Mouse (Mus musculus) liver, embryonic 14.5 days (tissue): ENCODE measurements around the gene Klhl18.

ENCODE experiments used
- CTCF ChIP-seq: IDR thresholded peaks from 2 replicates; pipeline ENCODE4 v1.5.1; 2016; ENCODE audit warnings: antibody characterized with exemption, low read depth, control low read depth
- EP300 ChIP-seq: IDR thresholded peaks from 2 replicates; pipeline ENCODE4 v1.6.1; 2016; ENCODE audit warnings: antibody characterized with exemption, low read depth

- TF ChIP-seq CTCF: no peak
- TF ChIP-seq EP300: no peak
Observed at GRCm38 (mm10) chr9:110381292-110381691, 95.2 kb downstream of the Klhl18 start.
